Mouse (Mus musculus) MEL (cell line): ENCODE results near the gene Gm9945.

Source experiments
- CHD1 ChIP-seq: IDR thresholded peaks from 2 replicates; pipeline ENCODE4 v1.6.1; 2012; ENCODE audit warnings: low read depth, mild to moderate bottlenecking, inconsistent platforms, low read length, improper control_type of control experiment
- CTCF ChIP-seq, 3 experiments: IDR thresholded peaks in 2 of 3; conservative IDR thresholded peaks in 1 of 3; 2 replicates each; pipeline ENCODE4 v1.5.1; 2011 to 2012; ENCODE audit warnings: low read length in 3 of 3, low read depth in 2 of 3, mild to moderate bottlenecking in 2 of 3, improper control_type of control experiment in 1 of 3, inconsistent platforms in 1 of 3, mixed read lengths in 1 of 3, moderate library complexity in 1 of 3; ENCODE audit not compliant: control insufficient read depth in 1 of 3, insufficient read depth in 1 of 3, poor library complexity in 1 of 3, severe bottlenecking in 1 of 3
- GABPA ChIP-seq: IDR thresholded peaks from 2 replicates; pipeline ENCODE4 v1.6.1; 2012; ENCODE audit warnings: low read depth, mild to moderate bottlenecking, inconsistent platforms, low read length, improper control_type of control experiment, moderate library complexity
- GATA1 ChIP-seq: IDR thresholded peaks from 2 replicates; pipeline ENCODE4 v1.6.1; 2011; ENCODE audit warnings: low read depth, low read length, improper control_type of control experiment
- POLR2A ChIP-seq, 2 experiments: IDR thresholded peaks; 2 replicates each; pipeline ENCODE4 v1.6.1; 2011 to 2012; ENCODE audit warnings: low read length in 2 of 2, mild to moderate bottlenecking in 2 of 2, control low read depth in 1 of 2, improper control_type of control experiment in 1 of 2, low read depth in 1 of 2, moderate library complexity in 1 of 2; ENCODE audit not compliant: control insufficient read depth in 1 of 2, insufficient read depth in 1 of 2, poor library complexity in 1 of 2
- POLR2AphosphoS2 ChIP-seq: IDR thresholded peaks from 2 replicates; pipeline ENCODE4 v1.6.1; 2011; ENCODE audit warnings: low read length, improper control_type of control experiment
- RCOR1 ChIP-seq: IDR thresholded peaks from 2 replicates; pipeline ENCODE4 v1.6.1; 2012; ENCODE audit warnings: low read depth, mild to moderate bottlenecking, inconsistent platforms, low read length, improper control_type of control experiment
- SIN3A ChIP-seq: IDR thresholded peaks from 2 replicates; pipeline ENCODE4 v1.6.1; 2012; ENCODE audit warnings: low read length, improper control_type of control experiment, inconsistent platforms
- USF2 ChIP-seq, 2 experiments: IDR thresholded peaks; 2 replicates each; pipeline ENCODE4 v1.6.1; 2011 to 2012; ENCODE audit warnings: improper control_type of control experiment in 2 of 2, low read length in 2 of 2, borderline replicate concordance in 1 of 2, inconsistent platforms in 1 of 2, low read depth in 1 of 2, mild to moderate bottlenecking in 1 of 2; ENCODE audit not compliant: insufficient read depth in 1 of 2

GRCm38 (mm10) chr11:53463551-53464424 is 16.2 kb upstream of the Gm9945 start:
- TF ChIP-seq CTCF (IDR thresholded peaks at IDR 0.05 in 2 of 3, conservative IDR thresholded peaks at IDR 0.05 in 1 of 3; ENCODE audit: control insufficient read depth in 1 of 3, insufficient read depth in 1 of 3, low read depth in 2 of 3, low read length in 3 of 3, poor library complexity in 1 of 3, severe bottlenecking in 1 of 3) (no peak), SIN3A (no peak), POLR2A (IDR thresholded peaks at IDR 0.05; ENCODE audit: control insufficient read depth in 1 of 2, insufficient read depth in 1 of 2, low read depth in 1 of 2, low read length in 2 of 2, poor library complexity in 1 of 2) (no peak), USF2 (IDR thresholded peaks at IDR 0.05; ENCODE audit: borderline replicate concordance in 1 of 2, insufficient read depth in 1 of 2, low read depth in 1 of 2, low read length in 2 of 2) (no peak), RCOR1 (no peak), CHD1 (no peak), GATA1 (no peak), GABPA (no peak), POLR2AphosphoS2 (no peak)
